Mouse (Mus musculus) MEL (cell line): ENCODE results near the gene Gatb. TPM values are rescaled to one million over a fixed set of nuclear protein-coding genes. Genes with fewer than 3 reads are reported as not detected.

ENCODE experiments used
- DNase-seq: peaks from one replicate; pipeline ENCODE4 v3.0.0; 2011; ENCODE audit warnings: low read depth, low spot score
- H3K27ac ChIP-seq: 2 replicates; pipeline ENCODE4 v1.5.1; 2012; ENCODE audit warnings: low read depth, mild to moderate bottlenecking, control low read depth, low read length, moderate library complexity; ENCODE audit not compliant: control insufficient read depth
- H3K27me3 ChIP-seq, 2 experiments: fragments of 150-350 bp in 1 of 2; sonication (generic) in 1 of 2; 2 replicates each; pipeline ENCODE4 v1.6.1; 2012; ENCODE audit warnings: low read length in 2 of 2, mild to moderate bottlenecking in 2 of 2, improper control_type of control experiment in 1 of 2, moderate library complexity in 1 of 2; ENCODE audit not compliant: insufficient read depth in 2 of 2, control insufficient read depth in 1 of 2
- H3K36me3 ChIP-seq, 2 experiments: 2 replicates each; pipeline ENCODE4 v1.6.1; 2012 to 2014; ENCODE audit warnings: low read length in 2 of 2, improper control_type of control experiment in 1 of 2, inconsistent platforms in 1 of 2, mild to moderate bottlenecking in 1 of 2; ENCODE audit not compliant: insufficient read depth in 2 of 2, control insufficient read depth in 1 of 2
- H3K4me1 ChIP-seq, 2 experiments: fragments of 150-350 bp in 1 of 2; sonication (generic) in 1 of 2; 2 replicates each; pipeline ENCODE4 v1.6.1; 2012; ENCODE audit warnings: low read length in 2 of 2, improper control_type of control experiment in 1 of 2, mild to moderate bottlenecking in 1 of 2; ENCODE audit not compliant: insufficient read depth in 2 of 2, control insufficient read depth in 1 of 2
- H3K4me3 ChIP-seq, 2 experiments: fragments of 150-350 bp in 1 of 2; sonication (generic) in 1 of 2; 2 replicates each; pipeline ENCODE4 v1.5.1; 2012; ENCODE audit warnings: low read depth in 2 of 2, low read length in 2 of 2, mild to moderate bottlenecking in 2 of 2, moderate library complexity in 2 of 2, control low read depth in 1 of 2, improper control_type of control experiment in 1 of 2; ENCODE audit not compliant: control insufficient read depth in 1 of 2, insufficient read depth in 1 of 2
- H3K79me2 ChIP-seq: 2 replicates; pipeline ENCODE4 v1.6.1; 2012; ENCODE audit warnings: mild to moderate bottlenecking, low read length, moderate library complexity; ENCODE audit not compliant: control insufficient read depth, poor library complexity, insufficient read depth
- H3K9ac ChIP-seq: 2 replicates; pipeline ENCODE4 v1.6.1; 2012; ENCODE audit warnings: low read depth, mild to moderate bottlenecking, control low read depth, low read length, moderate library complexity; ENCODE audit not compliant: control insufficient read depth, poor library complexity, severe bottlenecking
- H3K9me3 ChIP-seq: fragments of 150-350 bp; sonication (generic); replicated peaks from 2 replicates; pipeline ENCODE4 v1.6.1; 2012; ENCODE audit warnings: mild to moderate bottlenecking, low read length, improper control_type of control experiment, moderate library complexity; ENCODE audit not compliant: insufficient read depth
- BHLHE40 ChIP-seq: IDR thresholded peaks from 2 replicates; pipeline ENCODE4 v1.6.1; 2012; ENCODE audit warnings: low read depth, mild to moderate bottlenecking, inconsistent platforms, low read length, improper control_type of control experiment, borderline replicate concordance
- E2F4 ChIP-seq: IDR thresholded peaks from 2 replicates; pipeline ENCODE4 v1.6.1; 2011; ENCODE audit warnings: low read depth, low read length, improper control_type of control experiment, borderline replicate concordance
- ELF1 ChIP-seq: IDR thresholded peaks from 2 replicates; pipeline ENCODE4 v1.6.1; 2014; ENCODE audit warnings: low read depth, mild to moderate bottlenecking, inconsistent platforms, low read length, improper control_type of control experiment, moderate library complexity
- ETS1 ChIP-seq: IDR thresholded peaks from 2 replicates; pipeline ENCODE4 v1.6.1; 2012; ENCODE audit warnings: low read depth, mild to moderate bottlenecking, inconsistent platforms, low read length, improper control_type of control experiment, moderate library complexity
- HCFC1 ChIP-seq: IDR thresholded peaks from 2 replicates; pipeline ENCODE4 v1.6.1; 2012; ENCODE audit warnings: low read depth, mild to moderate bottlenecking, inconsistent platforms, low read length, improper control_type of control experiment, moderate library complexity
- JUND ChIP-seq: IDR thresholded peaks from 2 replicates; pipeline ENCODE4 v1.6.1; 2011; ENCODE audit warnings: low read depth, mild to moderate bottlenecking, improper control_type of control experiment, low read length
- MAFK ChIP-seq: IDR thresholded peaks from 2 replicates; pipeline ENCODE4 v1.6.1; 2011; ENCODE audit warnings: low read depth, mild to moderate bottlenecking, low read length, improper control_type of control experiment, borderline replicate concordance
- MAX ChIP-seq: IDR thresholded peaks from 2 replicates; pipeline ENCODE4 v1.6.1; 2011; ENCODE audit warnings: low read length, improper control_type of control experiment
- MAZ ChIP-seq: IDR thresholded peaks from 2 replicates; pipeline ENCODE4 v1.6.1; 2012; ENCODE audit warnings: low read depth, mild to moderate bottlenecking, inconsistent platforms, low read length, improper control_type of control experiment
- MXI1 ChIP-seq: IDR thresholded peaks from 2 replicates; pipeline ENCODE4 v1.6.1; 2011; ENCODE audit warnings: mild to moderate bottlenecking, low read depth, low read length, improper control_type of control experiment
- MYB ChIP-seq: IDR thresholded peaks from 2 replicates; pipeline ENCODE4 v1.6.1; 2011; ENCODE audit warnings: mild to moderate bottlenecking, low read depth, low read length, improper control_type of control experiment
- MYC ChIP-seq: IDR thresholded peaks from 2 replicates; pipeline ENCODE4 v1.6.1; 2011; ENCODE audit warnings: low read depth, mild to moderate bottlenecking, low read length, improper control_type of control experiment, moderate library complexity
- POLR2AphosphoS2 ChIP-seq: IDR thresholded peaks from 2 replicates; pipeline ENCODE4 v1.6.1; 2011; ENCODE audit warnings: low read length, improper control_type of control experiment
- POLR2AphosphoS5 ChIP-seq: IDR thresholded peaks from 2 replicates; pipeline ENCODE4 v1.6.1; 2012; ENCODE audit warnings: low read depth, borderline replicate concordance, mild to moderate bottlenecking, inconsistent platforms, low read length, moderate library complexity, mixed read lengths
- SMC3 ChIP-seq: IDR thresholded peaks from 2 replicates; pipeline ENCODE4 v1.6.1; 2011; ENCODE audit warnings: low read depth, low read length, improper control_type of control experiment
- TAL1 ChIP-seq: IDR thresholded peaks from 2 replicates; pipeline ENCODE4 v1.6.1; 2012; ENCODE audit warnings: mild to moderate bottlenecking, inconsistent platforms, low read length, moderate library complexity, mixed read lengths
- TBP ChIP-seq: IDR thresholded peaks from 2 replicates; pipeline ENCODE4 v1.8.0; 2011; ENCODE audit warnings: low read depth, low read length, improper control_type of control experiment
- TCF12 ChIP-seq: IDR thresholded peaks from 2 replicates; pipeline ENCODE4 v1.6.1; 2014; ENCODE audit warnings: low read depth, mild to moderate bottlenecking, inconsistent platforms, low read length, improper control_type of control experiment, moderate library complexity
- UBTF ChIP-seq: IDR thresholded peaks from 2 replicates; pipeline ENCODE4 v1.6.1; 2012; ENCODE audit warnings: low read depth, mild to moderate bottlenecking, inconsistent platforms, low read length, improper control_type of control experiment, moderate library complexity, borderline replicate concordance; ENCODE audit not compliant: insufficient read depth
- USF1 ChIP-seq: IDR thresholded peaks from 2 replicates; pipeline ENCODE4 v1.6.1; 2014; ENCODE audit warnings: low read depth, mild to moderate bottlenecking, inconsistent platforms, low read length, improper control_type of control experiment, moderate library complexity
- USF2 ChIP-seq, 2 experiments: IDR thresholded peaks; 2 replicates each; pipeline ENCODE4 v1.6.1; 2011 to 2012; ENCODE audit warnings: improper control_type of control experiment in 2 of 2, low read length in 2 of 2, borderline replicate concordance in 1 of 2, inconsistent platforms in 1 of 2, low read depth in 1 of 2, mild to moderate bottlenecking in 1 of 2; ENCODE audit not compliant: insufficient read depth in 1 of 2
- polyA plus RNA-seq, 2 experiments: library from polyadenylated mRNA; stranded (reverse) in 1 of 2; unstranded in 1 of 2; fragments of >175 nt in 1 of 2; fragments of >200 nt in 1 of 2; gene quantifications; 2 replicates each; pipeline versions ENCODE4 v1.2.1 to v1.2.4; 2012; ENCODE audit warnings: low replicate concordance in 2 of 2, low read depth in 1 of 2; ENCODE audit not compliant: insufficient read length in 2 of 2, insufficient read depth in 1 of 2, missing spikeins in 1 of 2
- total RNA-seq: library from RNA; depleted of rRNA; stranded (reverse); fragments of 300-350 nt; gene quantifications from 2 replicates; pipeline ENCODE4 v1.2.3, GENCODE M21; 2012

Gene Gatb
- total and polyA plus RNA-seq, 3 experiments = 9.1 to 16.8 TPM; not detected in 1

DNA sequence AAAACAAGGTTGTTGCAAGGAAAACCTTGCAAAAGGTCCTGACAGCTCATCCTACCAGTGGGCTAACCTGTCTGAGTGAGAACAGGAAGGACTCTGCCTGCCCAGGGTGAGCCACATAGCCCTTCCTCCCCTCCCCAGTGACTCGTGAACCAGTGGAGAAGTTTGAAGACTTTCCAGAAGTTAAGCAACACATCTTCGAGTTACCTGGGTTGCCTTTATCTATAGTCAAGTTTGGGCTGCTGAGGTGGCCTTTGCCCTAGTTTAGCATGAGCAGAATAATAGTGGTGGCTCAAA, 61.2 kb downstream of the Gatb start (continued):
- no peak for TF ChIP-seq POLR2AphosphoS5
- TF ChIP-seq TBP = no peak
- TF ChIP-seq, all 39 proteins: peak for 0

DNA sequence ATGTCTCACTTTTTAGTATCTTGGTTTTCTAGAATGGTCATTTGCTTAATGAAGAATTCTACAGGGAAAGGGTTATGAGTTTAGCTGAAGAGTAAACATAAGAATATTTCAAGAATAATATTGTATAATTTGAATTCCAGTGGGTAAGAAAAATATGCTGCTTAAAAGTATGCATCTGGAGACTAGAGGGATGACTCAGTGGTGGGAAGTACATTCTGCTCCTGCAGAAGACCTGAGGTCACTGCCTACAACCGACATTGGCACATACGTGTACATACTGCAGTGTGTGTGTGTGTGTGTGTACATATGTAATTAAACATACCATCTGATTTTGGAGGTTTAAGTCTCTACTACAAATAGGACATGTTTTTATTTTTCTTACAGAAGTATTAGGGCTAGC, 61.7 kb downstream of the Gatb start:
- no peak overlapping the region for H3K9ac ChIP-seq
- no peaks in the 10 kb centered on the region for H3K79me2 ChIP-seq
- no peak overlapping the region for H3K27ac ChIP-seq
- no peaks in the 10 kb centered on the region for H3K9me3 ChIP-seq
- TF ChIP-seq TBP (no peak), USF2 (IDR thresholded peaks at IDR 0.05; ENCODE audit: borderline replicate concordance in 1 of 2, insufficient read depth in 1 of 2, low read depth in 1 of 2, low read length in 2 of 2) (no peak), POLR2AphosphoS5 (no peak), BHLHE40 (no peak), UBTF (no peak), E2F4 (no peak), USF1 (no peak), MAX (no peak), SMC3 (no peak), TCF12 (no peak), POLR2AphosphoS2 (no peak), MAFK (no peak), ELF1 (no peak), JUND (no peak), MYB (no peak), ETS1 (no peak), HCFC1 (no peak)
- TF ChIP-seq, all 39 proteins: peak for 0
- no peaks in the 10 kb centered on the region for H3K27me3 ChIP-seq
- H3K4me1 ChIP-seq = no peaks in the 10 kb centered on the region
- no peak for DNase-seq
- no peak overlapping the region for H3K4me3 ChIP-seq
- H3K36me3 ChIP-seq = no peaks in the 10 kb centered on the region

DNA sequence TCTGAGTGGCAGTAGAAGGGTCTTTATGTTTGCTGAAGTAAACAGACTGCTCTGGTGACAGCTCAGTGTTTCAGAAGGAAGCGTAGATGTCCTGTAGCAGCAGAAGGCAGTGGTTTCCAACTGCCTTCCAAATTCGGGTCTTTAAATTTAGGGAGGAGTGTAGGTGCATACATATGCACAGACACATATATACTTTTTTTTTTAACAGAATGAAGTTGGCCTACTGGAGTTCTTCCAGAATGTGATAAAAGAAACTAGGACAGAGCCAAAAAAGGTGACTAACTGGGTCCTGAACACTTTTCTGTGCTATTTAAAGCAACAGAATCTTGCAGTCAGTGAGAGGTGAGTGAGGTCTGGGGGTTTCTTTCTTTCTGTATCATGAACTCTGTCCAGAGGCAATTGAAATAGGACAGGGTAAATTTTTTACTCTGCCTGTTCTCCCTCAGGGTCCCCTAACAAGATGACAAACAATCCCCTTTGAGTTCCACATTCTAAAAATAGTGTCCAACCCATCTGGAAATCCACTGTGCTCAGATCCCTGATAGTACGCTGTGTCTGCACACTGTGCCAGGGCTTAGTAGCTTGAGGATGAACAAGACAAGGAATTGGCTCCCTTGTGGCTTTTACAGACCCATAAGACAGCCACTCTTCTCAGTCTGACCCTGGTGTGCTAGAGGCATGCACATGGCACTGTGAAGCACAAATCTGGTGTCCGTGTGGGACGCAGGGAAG, 63.0 kb downstream of the Gatb start:
- TF ChIP-seq MAX = no peak
- TF ChIP-seq MXI1 = no peak
- TF ChIP-seq MAZ = no peak
- TF ChIP-seq POLR2AphosphoS2 = no peak
- no peak for TF ChIP-seq MYB
- TF ChIP-seq MYC = no peak
- no peak for TF ChIP-seq POLR2AphosphoS5
- TF ChIP-seq TAL1 = no peak
- Histone ChIP-seq H3K9ac (no peak overlapping the region), H3K9me3 (no peaks in the 10 kb centered on the region), H3K4me3 (no peak overlapping the region), H3K4me1 (no peaks in the 10 kb centered on the region), H3K36me3 (no peaks in the 10 kb centered on the region), H3K79me2 (no peaks in the 10 kb centered on the region), H3K27me3 (no peaks in the 10 kb centered on the region), H3K27ac (no peak overlapping the region)
- no peak for DNase-seq
